Mouse (Mus musculus): ENCODE measurements around the gene Btbd3.

DNA sequence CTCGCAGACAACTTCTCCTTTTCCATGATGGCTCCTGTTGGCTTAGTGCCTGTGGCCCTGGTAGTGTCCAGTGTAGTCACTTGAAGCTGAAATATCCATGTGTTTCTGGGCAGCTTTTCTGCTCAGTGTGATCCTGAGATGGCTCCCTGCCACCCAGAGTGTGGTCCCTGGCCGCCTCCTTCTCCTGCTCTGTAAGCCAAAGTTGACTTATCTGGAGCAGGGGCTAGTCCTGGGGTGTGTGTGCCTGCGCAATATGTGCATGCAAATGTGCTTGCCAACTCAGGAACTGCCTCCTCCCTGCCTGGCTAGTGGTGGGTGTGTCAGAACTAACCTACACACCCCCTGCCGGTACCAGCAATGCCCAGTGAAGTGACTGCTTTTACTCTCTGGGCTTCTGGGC lies 29.4 kb downstream of the Btbd3 start:
- no peak for TF ChIP-seq CTCF (IDR thresholded peaks at IDR 0.05; ENCODE audit: borderline replicate concordance, extremely low read depth, insufficient read depth, insufficient read length)
- TF ChIP-seq POLR2A (IDR thresholded peaks at IDR 0.05; ENCODE audit: borderline replicate concordance, extremely low read depth, insufficient read depth, insufficient read length, poor library complexity, severe bottlenecking): no peak
